Comparison of ENCODE assay signal across 13 mouse cellular contexts in genomic region chr9:24283536-24283935, GRCm38 (mm10).
"Had no signal": no experiment of that assay in that cellular context is flagged by ENCODE, and none has a peak within 500 bp of the region (broad histone marks: within the 10 kb centered on the region; RNA-seq: fewer than 3 reads in every experiment).

No protein-coding gene starts in this region.

- H3K9me3 ChIP-seq: neural tube, embryonic 13.5 days; neural tube, embryonic 15.5 days; stomach, embryonic 15.5 days had no signal

- H3K36me3 ChIP-seq: neural tube, embryonic 13.5 days; neural tube, embryonic 15.5 days; stomach, embryonic 15.5 days had no signal

- H3K4me1 ChIP-seq: neural tube, embryonic 13.5 days; neural tube, embryonic 15.5 days; stomach, embryonic 15.5 days had no signal

- H3K9ac ChIP-seq: neural tube, embryonic 13.5 days; neural tube, embryonic 15.5 days; stomach, embryonic 15.5 days had no signal

- H3K4me3 ChIP-seq: neural tube, embryonic 13.5 days; neural tube, embryonic 15.5 days; stomach, embryonic 15.5 days had no signal

- DNase-seq: right cerebral cortex, postnatal 14 days; right cerebral cortex, postnatal 25 days; spleen, adult 18-20 months; thymus, adult 18-20 months; thymus, adult 2 months; thymus, postnatal 14 days; thymus, postnatal 25 days; thymus, postnatal 36 days; thymus, postnatal 4 days had no signal

- H3K27ac ChIP-seq: neural tube, embryonic 13.5 days; neural tube, embryonic 15.5 days; stomach, embryonic 15.5 days; stomach, postnatal 0 days had no signal

- H3K27me3 ChIP-seq: neural tube, embryonic 13.5 days; neural tube, embryonic 15.5 days; stomach, embryonic 15.5 days had no signal
